Mouse (Mus musculus) large intestine, adult 2 months (tissue): Measurements from ENCODE around the gene Gm11938. TPM values are rescaled to one million over a fixed set of nuclear protein-coding genes. Genes with fewer than 3 reads are reported as not detected.

Experiments used
- DNase-seq: peaks from one replicate; pipeline ENCODE4 v3.0.0-alpha.2; 2012; ENCODE audit warnings: low read depth, low spot score
- whole genome bisulfite sequencing: fragments of 180-500 bp; shearing (Covaris S2); methylation state at CpG from one replicate; pipeline ENCODE4 v1.1.7; 2018; 5-methylcytosine and 5-hydroxymethylcytosine counted together
- polyA plus RNA-seq: library from polyadenylated mRNA; depleted of rRNA; stranded (reverse); fragments of >200 nt; gene quantifications from 2 replicates; pipeline ENCODE4 v1.2.3, GENCODE M21; 2012; rRNA removed

The Gm11938 gene
- polyA plus RNA-seq, 1 experiment, result not detected

DNA sequence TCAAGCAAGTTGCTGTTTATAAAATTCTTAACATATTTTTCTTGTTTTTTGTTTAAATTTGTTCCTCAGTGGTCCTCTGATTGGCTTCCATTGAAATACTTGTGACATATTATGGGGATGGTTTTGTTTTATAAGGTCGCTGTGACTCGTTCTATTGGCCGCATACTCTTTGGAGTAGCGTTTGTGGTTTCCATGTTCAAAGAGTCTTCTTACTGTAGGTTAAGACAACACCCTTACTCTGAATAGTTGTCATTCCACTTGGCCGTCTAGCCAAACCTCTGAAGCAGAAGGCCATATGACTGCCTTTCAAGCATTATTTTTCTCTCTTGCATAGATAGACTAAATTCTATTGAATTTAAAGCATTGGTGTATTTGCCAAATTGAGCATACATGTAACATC lies 22.1 kb downstream of the Gm11938 start:
- no peak for DNase-seq
- 82% methylated on average over 5 of the region's 5 CpGs for WGBS

DNA sequence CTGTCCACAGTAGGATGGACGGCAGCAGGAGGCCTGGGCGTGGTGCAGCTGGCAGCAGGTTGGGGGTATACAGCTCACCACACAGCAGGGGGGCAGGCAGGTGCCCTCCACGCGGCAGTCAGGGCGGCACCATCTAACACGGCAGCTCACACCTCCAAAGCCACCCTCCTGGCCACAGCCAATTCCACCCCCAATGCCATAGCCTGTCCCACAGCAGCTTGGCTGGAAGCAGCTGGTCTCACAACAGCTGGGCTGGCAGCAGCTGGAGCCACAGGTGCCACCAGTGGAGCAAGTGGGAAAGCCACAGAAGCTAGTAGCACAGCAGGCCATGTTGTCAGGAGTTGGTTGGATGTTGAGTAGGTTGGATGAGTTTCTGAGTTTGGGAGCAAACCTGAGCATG lies 22.5 kb downstream of the Gm11938 start, which contains the start of gene Krtap1-5:
Gene Krtap1-5 (minus strand): TSS at position 381 of the 400 bp plus-strand sequence.
- WGBS, result 80% methylated on average over 6 of the region's 6 CpGs

DNA sequence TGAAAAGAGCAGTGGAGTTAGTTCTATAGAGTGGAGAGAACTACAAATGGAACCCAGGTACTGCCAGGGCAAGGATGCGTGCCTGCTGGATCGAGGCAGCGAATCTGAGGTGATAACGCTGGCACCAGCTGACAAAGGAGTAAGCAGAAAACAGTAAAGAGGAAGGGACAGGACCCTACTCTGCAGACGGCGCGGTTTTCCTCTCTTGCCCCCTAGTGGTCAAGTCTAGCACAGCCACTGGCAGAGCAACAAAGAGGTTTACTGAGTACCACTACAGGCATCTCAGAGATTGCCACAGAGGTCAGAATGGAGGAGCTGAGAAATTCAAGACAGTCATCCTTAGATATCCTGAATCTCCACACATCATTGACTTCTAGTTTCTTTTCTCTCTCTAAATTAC lies 29.0 kb downstream of the Gm11938 start:
- DNase-seq, result peak; percentile 33
- 2% methylated on average over 7 of the region's 7 CpGs for WGBS

More for the DNA sequence above, 22.5 kb downstream of the Gm11938 start, which contains the start of gene Krtap1-5:
- no peak for DNase-seq

DNA sequence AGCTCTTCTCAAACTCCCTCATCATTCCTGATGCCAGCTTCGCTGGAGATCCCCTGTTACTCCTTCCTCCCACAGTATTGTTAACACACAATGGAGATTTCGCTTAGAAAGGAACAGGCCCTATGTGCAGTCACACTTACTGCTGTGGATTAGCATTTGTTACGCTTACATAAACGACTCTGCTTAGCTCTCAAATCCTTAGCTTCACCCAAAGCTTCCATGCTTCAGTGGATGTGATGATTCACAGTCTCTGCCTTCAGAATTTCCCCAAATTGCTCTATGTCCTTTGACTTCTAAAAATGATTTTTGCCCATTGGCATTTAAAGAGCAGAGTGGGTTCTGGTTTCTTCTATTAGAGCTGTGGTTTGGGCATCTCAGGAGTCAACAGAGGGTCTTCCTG lies 29.9 kb downstream of the Gm11938 start:
- DNase-seq, result no peak
- WGBS, result 72% methylated on average over 4 of the region's 4 CpGs

DNA sequence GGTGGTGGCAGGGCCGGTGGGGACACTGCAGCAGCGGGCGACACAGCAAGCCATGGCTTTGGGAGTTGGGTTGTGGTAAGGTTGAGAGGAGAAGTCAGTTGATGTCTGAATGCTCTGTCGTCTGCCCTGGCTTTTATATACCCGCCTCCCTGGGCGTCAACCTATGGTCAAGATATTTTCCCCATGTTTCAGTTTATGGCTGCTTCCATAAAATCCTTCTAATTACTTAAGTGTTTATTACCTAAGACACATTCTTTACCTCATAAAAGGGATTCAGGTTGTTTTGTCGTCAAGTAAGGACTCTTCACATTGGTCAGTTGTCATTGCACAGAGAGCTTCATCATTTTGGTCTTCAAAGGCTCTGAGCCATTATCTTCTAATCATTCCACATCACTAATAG lies 36.6 kb downstream of the Gm11938 start, which contains the start of gene Krtap3-1:
Gene Krtap3-1 (minus strand): TSS at position 101 of the 400 bp plus-strand sequence.
- WGBS, result 40% methylated on average over 7 of the region's 7 CpGs
- peak; percentile 27 for DNase-seq

DNA sequence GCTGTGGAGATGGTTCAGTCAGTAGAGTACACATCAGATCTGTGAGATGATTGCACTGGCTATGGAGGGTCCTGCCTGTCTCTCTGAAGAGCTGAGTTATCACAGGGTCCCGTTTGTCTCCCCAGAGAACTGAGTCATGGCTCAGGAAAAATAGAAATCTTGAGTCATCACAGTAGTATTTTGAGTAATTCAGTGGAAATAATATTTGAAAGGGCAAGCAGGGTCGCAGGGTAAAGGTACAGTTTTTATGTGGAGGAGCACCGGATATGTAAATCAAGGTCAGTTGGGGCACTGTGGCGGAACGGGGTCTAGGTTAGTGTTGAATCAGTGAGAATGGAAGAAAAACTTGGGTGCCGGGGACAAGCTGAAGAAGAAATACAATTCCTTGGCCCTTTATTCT lies 40.5 kb downstream of the Gm11938 start:
- DNase-seq, result no peak
- 82% methylated on average over 6 of the region's 6 CpGs for WGBS

DNA sequence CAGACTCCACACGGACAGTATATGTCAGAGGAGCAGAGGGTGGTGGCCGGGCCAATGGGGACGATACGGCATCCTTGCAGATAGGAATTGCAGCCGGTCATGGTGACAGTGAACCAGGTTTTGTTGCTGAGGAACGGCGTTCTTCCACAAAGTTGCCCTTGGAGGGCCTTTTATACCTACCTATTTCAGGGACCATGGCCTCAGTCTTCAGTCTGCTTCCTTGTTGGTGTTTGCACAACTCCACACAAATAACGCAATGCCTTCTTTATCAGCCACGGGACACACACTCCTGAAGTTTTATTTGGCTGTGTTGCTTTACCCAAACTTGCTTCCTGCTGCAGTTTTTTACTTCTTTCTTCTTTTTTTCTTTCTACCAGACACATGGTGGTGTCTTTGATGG lies 43.7 kb downstream of the Gm11938 start, which contains the start of gene Gm11939:
Gene Gm11939 (minus strand): TSS at position 101 of the 400 bp plus-strand sequence.
- no peak for DNase-seq
- 39% methylated on average over 9 of the region's 9 CpGs for WGBS

DNA sequence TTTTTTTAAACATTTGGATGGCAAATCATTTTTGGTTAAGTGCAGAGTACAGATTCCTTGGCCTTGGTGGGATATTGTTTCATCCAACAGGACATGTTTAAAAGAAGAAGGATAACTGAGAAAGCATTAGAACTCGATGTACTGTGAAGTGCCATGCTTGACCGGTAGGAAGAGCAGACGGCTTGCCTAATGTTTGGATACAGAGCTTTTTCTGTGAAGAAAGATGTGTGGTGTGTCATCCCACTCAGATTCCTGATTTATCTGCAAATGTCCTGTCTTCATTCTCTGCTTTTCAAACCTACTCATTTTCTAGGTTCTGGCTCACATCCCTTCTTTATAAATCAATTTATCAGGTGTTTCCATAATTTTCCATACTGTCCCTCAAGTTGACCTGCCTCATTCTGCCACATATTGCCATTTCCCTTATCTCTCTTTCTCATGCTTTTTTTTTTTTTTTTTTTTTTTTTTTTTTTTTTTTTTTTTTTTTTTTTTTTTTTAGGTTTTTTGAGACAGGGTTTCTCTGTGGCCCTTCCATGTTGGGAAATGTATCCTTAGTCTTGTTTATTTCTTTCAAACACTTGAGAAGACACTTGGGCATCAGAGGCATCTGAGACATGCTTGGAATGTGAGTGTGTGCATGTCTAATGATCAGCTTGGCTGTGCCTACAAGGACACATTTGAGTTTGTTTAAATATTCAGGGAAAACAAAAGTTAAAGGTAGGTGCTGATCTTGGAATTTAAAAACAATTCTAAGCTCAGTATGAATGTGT lies 44.9 kb downstream of the Gm11938 start:
- WGBS, result 81% methylated on average over 3 of the region's 3 CpGs
- DNase-seq, result no peak

DNA sequence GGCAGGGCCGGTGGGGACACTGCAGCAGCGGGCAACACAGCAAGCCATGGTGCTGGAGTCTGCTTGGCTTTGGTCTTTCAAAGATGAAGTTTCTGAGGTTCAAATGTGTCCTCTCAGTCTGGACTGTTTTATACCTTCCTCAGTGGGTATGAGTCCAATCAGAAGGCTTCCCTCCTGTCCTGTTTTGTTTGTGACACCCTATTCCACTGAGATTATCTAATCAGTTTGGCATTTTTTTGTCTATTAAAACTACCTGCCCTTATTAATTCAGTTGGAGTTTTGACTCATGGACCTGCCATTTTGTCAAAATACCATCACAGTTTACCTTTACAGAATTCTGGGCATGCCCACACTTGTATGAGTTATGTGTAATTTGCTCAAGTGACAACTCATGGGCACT lies 46.4 kb downstream of the Gm11938 start, which contains the start of gene Krtap3-2:
Gene Krtap3-2 (minus strand): TSS at position 101 of the 400 bp plus-strand sequence.
- 100% methylated on average over 2 of the region's 2 CpGs for WGBS
- no peak for DNase-seq

DNA sequence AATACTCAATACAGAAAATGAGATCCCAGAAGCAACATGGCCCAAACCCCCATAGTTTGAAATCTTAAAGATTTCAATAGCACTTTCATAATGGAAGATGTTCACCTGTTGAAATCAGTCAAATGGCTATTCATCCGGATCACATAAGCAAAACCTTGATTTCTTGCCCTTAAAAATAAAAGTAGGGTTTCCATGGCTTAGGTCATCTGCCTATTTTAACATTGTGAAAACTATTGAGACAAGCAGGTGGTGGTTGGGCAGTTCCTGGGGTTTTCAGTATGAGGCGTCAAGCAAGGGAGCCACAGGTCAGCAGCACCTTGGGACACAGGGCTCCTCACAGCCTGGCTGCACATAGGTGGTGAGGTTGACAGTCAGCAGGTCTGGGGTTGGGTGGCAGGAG lies 46.9 kb downstream of the Gm11938 start:
- no peak for DNase-seq
- 89% methylated on average over 2 of the region's 2 CpGs for WGBS

Other genes with a start within 250 kb of the Gm11938 start
- gene Krt28, start 228.4 kb downstream of the Gm11938 start, polyA plus RNA-seq, result 0.06 TPM in 1 of 2 replicates, not detected in the other
- 0.84 and 1.1 TPM in 2 replicates for gene Krt10, start 213.9 kb downstream of the Gm11938 start, polyA plus RNA-seq
- gene Krt12, start 181.0 kb downstream of the Gm11938 start, polyA plus RNA-seq, result 3.9 and 4.5 TPM in 2 replicates
- gene Krt20, start 165.2 kb downstream of the Gm11938 start, polyA plus RNA-seq, result 409 and 926 TPM in 2 replicates
- gene Krt23, start 110.2 kb downstream of the Gm11938 start, polyA plus RNA-seq, result 1.0 and 2.8 TPM in 2 replicates
- gene Krt39, start 82.0 kb downstream of the Gm11938 start, polyA plus RNA-seq, result not detected in 2 replicates
- gene Krt40, start 60.1 kb downstream of the Gm11938 start, polyA plus RNA-seq, result not detected in 2 replicates
- not detected in 2 replicates for gene Krtap3-3, start 52.4 kb downstream of the Gm11938 start, polyA plus RNA-seq
- gene Krtap3-2, start 46.5 kb downstream of the Gm11938 start, polyA plus RNA-seq, result not detected in 2 replicates
- gene Gm11939, start 43.8 kb downstream of the Gm11938 start, polyA plus RNA-seq, result not detected in 2 replicates
- gene Krtap3-1, start 36.7 kb downstream of the Gm11938 start, polyA plus RNA-seq, result 0.30 and 0.55 TPM in 2 replicates
- not detected in 2 replicates for gene Krtap1-5, start 22.3 kb downstream of the Gm11938 start, polyA plus RNA-seq
- gene Krtap1-4, start 19.7 kb downstream of the Gm11938 start, polyA plus RNA-seq, result not detected in 2 replicates
- not detected in 2 replicates for gene Krtap1-3, start 12.0 kb downstream of the Gm11938 start, polyA plus RNA-seq
- not detected in 2 replicates for gene Krtap9-3, start 5.2 kb downstream of the Gm11938 start, polyA plus RNA-seq
- gene Gm11937, start 6.9 kb upstream of the Gm11938 start, polyA plus RNA-seq, result not detected in 2 replicates
- 0.22 TPM in 1 of 2 replicates, not detected in the other for gene Krtap2-4, start 11.5 kb upstream of the Gm11938 start, polyA plus RNA-seq
- gene Gm11562, start 17.1 kb upstream of the Gm11938 start, polyA plus RNA-seq, result 0.26 TPM in 1 of 2 replicates, not detected in the other
- gene Krtap4-1, start 24.9 kb upstream of the Gm11938 start, polyA plus RNA-seq, result not detected in 2 replicates
- not detected in 2 replicates for gene Krtap4-2, start 31.8 kb upstream of the Gm11938 start, polyA plus RNA-seq
- not detected in 2 replicates for gene Krtap4-7, start 40.8 kb upstream of the Gm11938 start, polyA plus RNA-seq
- not detected in 2 replicates for gene Gm11555, start 46.9 kb upstream of the Gm11938 start, polyA plus RNA-seq
- gene Gm11563, start 55.7 kb upstream of the Gm11938 start, polyA plus RNA-seq, result not detected in 2 replicates
- not detected in 2 replicates for gene Krtap4-6, start 62.7 kb upstream of the Gm11938 start, polyA plus RNA-seq
- gene Gm14190, start 87.4 kb upstream of the Gm11938 start, polyA plus RNA-seq, result not detected in 2 replicates
- gene Gm14180, start 131.0 kb upstream of the Gm11938 start, polyA plus RNA-seq, result not detected in 2 replicates
- gene Gm11595, start 169.6 kb upstream of the Gm11938 start, polyA plus RNA-seq, result not detected in 2 replicates
- not detected in 2 replicates for gene Krtap4-8, start 177.4 kb upstream of the Gm11938 start, polyA plus RNA-seq
- gene Krtap4-9, start 181.9 kb upstream of the Gm11938 start, polyA plus RNA-seq, result not detected in 2 replicates
- gene Gm11596, start 190.2 kb upstream of the Gm11938 start, polyA plus RNA-seq, result not detected in 2 replicates
- not detected in 2 replicates for gene Gm11569, start 195.6 kb upstream of the Gm11938 start, polyA plus RNA-seq
- gene Gm11554, start 201.1 kb upstream of the Gm11938 start, polyA plus RNA-seq, result not detected in 2 replicates
- gene Krtap4-13, start 206.6 kb upstream of the Gm11938 start, polyA plus RNA-seq, result not detected in 2 replicates
- not detected in 2 replicates for gene Gm11564, start 212.4 kb upstream of the Gm11938 start, polyA plus RNA-seq
- not detected in 2 replicates for gene 2300003K06Rik, start 234.8 kb upstream of the Gm11938 start, polyA plus RNA-seq
- 0.11 and 0.33 TPM in 2 replicates for gene Krtap4-16, start 248.3 kb upstream of the Gm11938 start, polyA plus RNA-seq